Mouse (Mus musculus) testis, adult 2 months (tissue): Measurements from ENCODE around the gene Syndig1l.

Experiments
- CTCF ChIP-seq: fragments of 200-500 bp; IDR thresholded peaks from 2 replicates; pipeline ENCODE4 v1.5.1; 2012; ENCODE audit warnings: low read depth, mild to moderate bottlenecking, inconsistent platforms, low read length, moderate library complexity; ENCODE audit not compliant: control insufficient read depth, insufficient read depth, insufficient replicate concordance
- POLR2A ChIP-seq: fragments of 200-500 bp; IDR thresholded peaks from 2 replicates; pipeline ENCODE4 v1.6.1; 2012; ENCODE audit warnings: low read depth, mild to moderate bottlenecking, inconsistent platforms, low read length, moderate library complexity; ENCODE audit not compliant: control insufficient read depth

GRCm38 (mm10) chr12:84684569-84684968 lies 14.1 kb downstream of the Syndig1l start:
- no peak for TF ChIP-seq POLR2A
- no peak for TF ChIP-seq CTCF
